Mouse (Mus musculus): Measurements from ENCODE around the gene Ctrc.

DNA sequence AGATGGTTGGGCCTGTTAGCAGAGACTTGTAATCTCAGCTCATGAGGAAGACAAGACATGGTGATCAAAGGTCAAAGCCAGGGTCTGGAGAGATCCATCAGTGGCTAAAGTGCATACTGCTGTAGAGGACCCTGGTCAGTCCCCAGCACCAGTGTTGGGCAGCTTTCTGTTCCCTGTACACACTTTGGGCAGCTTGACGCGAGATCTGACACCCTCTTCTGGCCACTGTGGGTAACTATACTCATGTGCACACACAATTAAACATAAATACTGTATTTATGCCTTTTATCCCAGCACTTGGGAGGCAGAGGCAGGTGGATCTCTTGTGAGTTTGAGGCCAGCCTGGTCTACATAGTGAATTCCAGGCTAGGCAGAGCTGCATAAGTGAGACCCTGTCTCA lies 35.2 kb downstream of the Ctrc start:
- TF ChIP-seq CTCF (IDR thresholded peaks at IDR 0.05; ENCODE audit: insufficient read depth, low read length) (no peak), POLR2A (IDR thresholded peaks at IDR 0.05; ENCODE audit: borderline replicate concordance, extremely low read depth, low read depth, low read length) (no peak)
